Mouse (Mus musculus) liver, postnatal 0 days (tissue): Measurements from ENCODE around the gene Lrch1.

Experiments
- CTCF ChIP-seq: sonication (generic); IDR thresholded peaks from 2 replicates; pipeline ENCODE4 v1.5.1; 2016; ENCODE audit warnings: antibody characterized with exemption, low read depth
- EP300 ChIP-seq: IDR thresholded peaks from 2 replicates; pipeline ENCODE4 v1.6.1; 2016; ENCODE audit warnings: antibody characterized with exemption, low read depth, mild to moderate bottlenecking

GRCm38 (mm10) chr14:74848224-74848623 is 99.5 kb downstream of the Lrch1 start:
- TF ChIP-seq CTCF, result no peak
- TF ChIP-seq EP300, result no peak
